Mouse (Mus musculus): Measurements from ENCODE around the gene Fam181a.

Gene Fam181a

GRCm38 (mm10) chr12:103314640-103315361 is 4.0 kb downstream of the Fam181a start:
- no peak for DNase-seq (ENCODE audit: low spot score)

- DNase-seq (ENCODE audit: low spot score) = no peak
Measured at GRCm38 (mm10) chr12:103315831-103316545, 5.2 kb downstream of the Fam181a start.

- peak; percentile 28 for DNase-seq (ENCODE audit: low spot score)
Measured at GRCm38 (mm10) chr12:103322801-103323200, 12.0 kb downstream of the Fam181a start.

- peak; percentile 90 for DNase-seq (ENCODE audit: low spot score)
Measured at GRCm38 (mm10) chr12:103325156-103325857, 14.5 kb downstream of the Fam181a start.

- no peak for DNase-seq (ENCODE audit: low spot score)
Measured at GRCm38 (mm10) chr12:103326569-103326968, 15.8 kb downstream of the Fam181a start.

GRCm38 (mm10) chr12:103327107-103327506 is 16.3 kb downstream of the Fam181a start:
- DNase-seq (ENCODE audit: low spot score) = no peak

GRCm38 (mm10) chr12:103328448-103329191 is 17.8 kb downstream of the Fam181a start:
- DNase-seq (ENCODE audit: low spot score) = no peak

GRCm38 (mm10) chr12:103331491-103331890 is 20.7 kb downstream of the Fam181a start:
- no peak for DNase-seq (ENCODE audit: low spot score)

- DNase-seq (ENCODE audit: low spot score) = no peak
Measured at GRCm38 (mm10) chr12:103332879-103333278, 22.1 kb downstream of the Fam181a start.

- no peak for DNase-seq (ENCODE audit: low spot score)
Measured at GRCm38 (mm10) chr12:103333426-103333825, 22.7 kb downstream of the Fam181a start.

- DNase-seq (ENCODE audit: low spot score) = no peak
Measured at GRCm38 (mm10) chr12:103336766-103337165, 26.0 kb downstream of the Fam181a start.

GRCm38 (mm10) chr12:103338162-103338798 is 27.5 kb downstream of the Fam181a start:
- no peak for DNase-seq (ENCODE audit: low spot score)

- no peak for DNase-seq (ENCODE audit: low spot score)
Measured at GRCm38 (mm10) chr12:103341212-103341611, 30.4 kb downstream of the Fam181a start.

GRCm38 (mm10) chr12:103343456-103343855 is 32.7 kb downstream of the Fam181a start:
- DNase-seq (ENCODE audit: low spot score) = no peak

GRCm38 (mm10) chr12:103344934-103345333 is 34.2 kb downstream of the Fam181a start:
- DNase-seq (ENCODE audit: low spot score) = no peak

GRCm38 (mm10) chr12:103346945-103347344 is 36.2 kb downstream of the Fam181a start:
- no peak for DNase-seq (ENCODE audit: low spot score)

GRCm38 (mm10) chr12:103347406-103347805 is 36.6 kb downstream of the Fam181a start:
- no peak for DNase-seq (ENCODE audit: low spot score)

GRCm38 (mm10) chr12:103348506-103348905 is 37.7 kb downstream of the Fam181a start:
- peak; percentile 82 for DNase-seq (ENCODE audit: low spot score)

GRCm38 (mm10) chr12:103352735-103353134 is 42.0 kb downstream of the Fam181a start:
- DNase-seq (ENCODE audit: low spot score) = no peak

- peak; percentile 21 for DNase-seq (ENCODE audit: low spot score)
Measured at GRCm38 (mm10) chr12:103353538-103353937, 42.8 kb downstream of the Fam181a start.

GRCm38 (mm10) chr12:103355746-103356414 is 45.1 kb downstream of the Fam181a start, which contains the start of gene Asb2:
TSS of gene Asb2 (minus strand) at chr12:103356001.
- peak; percentile 25 for DNase-seq (ENCODE audit: low spot score)
